Mouse (Mus musculus) heart, adult 2 months (tissue): ENCODE data around the gene Akna.

Experiments used
- CTCF ChIP-seq: fragments of 200-600 bp; IDR thresholded peaks from 2 replicates; pipeline ENCODE4 v1.8.1; 2022; ENCODE audit warnings: antibody characterized with exemption, mild to moderate bottlenecking, moderate library complexity
- EP300 ChIP-seq: fragments of 200-500 bp; IDR thresholded peaks from 2 replicates; pipeline ENCODE4 v1.6.1; 2011; ENCODE audit warnings: low read depth, low read length, control low read depth; ENCODE audit not compliant: insufficient read depth
- POLR2A ChIP-seq: fragments of 200-500 bp; IDR thresholded peaks from 2 replicates; pipeline ENCODE4 v1.6.1; 2011; ENCODE audit warnings: mild to moderate bottlenecking, low read depth, low read length, control low read depth; ENCODE audit not compliant: insufficient read depth

DNA sequence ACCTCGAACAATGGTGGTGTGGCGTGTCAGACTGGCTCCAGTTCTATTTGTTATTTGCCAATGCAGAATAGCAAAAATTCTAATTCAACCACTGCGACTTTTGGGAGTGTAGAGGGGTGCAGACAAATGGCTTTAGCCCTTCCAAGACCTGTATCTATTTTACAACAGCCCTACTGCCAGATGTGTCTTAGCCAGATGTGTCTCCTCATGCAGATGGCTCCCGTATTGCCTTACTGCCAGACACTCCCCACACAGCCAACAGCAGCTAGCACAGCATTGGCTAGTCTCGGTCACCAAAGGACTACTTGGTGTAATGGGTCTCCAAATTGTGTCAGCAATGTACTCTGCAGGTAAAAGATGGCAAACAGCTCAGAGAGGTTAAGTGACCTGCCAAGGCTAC lies 8.1 kb upstream of the Akna start:
- no peak for TF ChIP-seq CTCF
- TF ChIP-seq POLR2A, result no peak
- no peak for TF ChIP-seq EP300
